Mouse (Mus musculus) intestine, postnatal 0 days (tissue): ENCODE data around the gene Higd1b. TPM values are rescaled to one million over a fixed set of nuclear protein-coding genes. Genes with fewer than 3 reads are reported as not detected.
A peak's percentile ranks its signal among the peaks of the same experiment; 100 is the strongest.

Experiments
- ATAC-seq: fragments of 200-750 bp; cut with Nextera tagmentation; 2 replicates; pipeline ENCODE4 v1.8.0; 2017; ENCODE audit warnings: mild to moderate bottlenecking, moderate TSS enrichment, moderate library complexity
- H3K27ac ChIP-seq: fragments of 300-500 bp; sonication (generic); 2 replicates; pipeline ENCODE4 v1.5.1; 2014; ENCODE audit warnings: mild to moderate bottlenecking, low read depth, low read length, moderate library complexity
- H3K27me3 ChIP-seq: fragments of 300-500 bp; sonication (generic); replicated peaks from 2 replicates; pipeline ENCODE4 v1.6.1; 2014; ENCODE audit warnings: low read length, mixed read lengths; ENCODE audit not compliant: control insufficient read depth, insufficient read depth
- H3K36me3 ChIP-seq: fragments of 300-500 bp; sonication (generic); 2 replicates; pipeline ENCODE4 v1.6.1; 2014; ENCODE audit warnings: mild to moderate bottlenecking, moderate library complexity; ENCODE audit not compliant: control insufficient read depth, insufficient read depth
- H3K4me1 ChIP-seq: fragments of 300-500 bp; sonication (generic); replicated peaks from 2 replicates; pipeline ENCODE4 v1.6.1; 2014; ENCODE audit warnings: antibody characterized with exemption, low read length, mixed read lengths; ENCODE audit not compliant: control insufficient read depth, insufficient read depth
- H3K4me2 ChIP-seq: fragments of 300-500 bp; sonication (generic); replicated peaks from 2 replicates; pipeline ENCODE4 v1.6.1; 2014; ENCODE audit warnings: low read depth, mild to moderate bottlenecking, moderate library complexity
- H3K4me3 ChIP-seq: fragments of 300-500 bp; sonication (generic); 2 replicates; pipeline ENCODE4 v1.5.1; 2014; ENCODE audit warnings: low read depth, low read length
- H3K9ac ChIP-seq: fragments of 300-500 bp; sonication (generic); 2 replicates; pipeline ENCODE4 v1.6.1; 2014; ENCODE audit warnings: mild to moderate bottlenecking, low read depth, low read length
- H3K9me3 ChIP-seq: fragments of 300-500 bp; sonication (generic); 2 replicates; pipeline ENCODE4 v1.6.1; 2016; ENCODE audit warnings: mixed run types; ENCODE audit not compliant: control insufficient read depth
- CTCF ChIP-seq: sonication (generic); IDR thresholded peaks from 2 replicates; pipeline ENCODE4 v1.5.1; 2016; ENCODE audit warnings: low read depth, mild to moderate bottlenecking, control low read depth, antibody characterized with exemption, moderate library complexity
- WGBS: fragments of 180-500 bp; shearing (Covaris S2); extraction: QIAGEN DNeasy Blood & Tissue Kit; methylation state at CpG from one replicate; pipeline ENCODE4 v1.1.7; 2014; 5-methylcytosine and 5-hydroxymethylcytosine counted together
- polyA plus RNA-seq: library from polyadenylated mRNA; unstranded; fragments of >200 nt; fragmentation: Nextera tagmentation; extraction: Ambion mirVana; gene quantifications from 2 replicates; pipeline ENCODE4 v1.2.1, GENCODE M21; 2015

Gene Higd1b
- polyA plus RNA-seq, 1 experiment from 2014 or later: 0.52 TPM

- no peak overlapping the region for H3K27ac ChIP-seq
- H3K27me3 ChIP-seq: no peaks in the 10 kb centered on the region
- ATAC-seq: no peak
- no peak overlapping the region for H3K4me3 ChIP-seq
- H3K4me1 ChIP-seq: no peaks in the 10 kb centered on the region
- no peak overlapping the region for H3K9ac ChIP-seq
- H3K4me2 ChIP-seq: no peak overlapping the region
- peak; percentile 51 for TF ChIP-seq CTCF
- H3K36me3 ChIP-seq: peaks cover 72% of the 10 kb centered on the region
- no peaks in the 10 kb centered on the region for H3K9me3 ChIP-seq
Observed at GRCm38 (mm10) chr11:102853760-102854159, 18.1 kb downstream of the Higd1b start.

- no peak for TF ChIP-seq CTCF
- ATAC-seq: no peak
- Histone ChIP-seq H3K4me3 (no peak overlapping the region), H3K4me2 (no peak overlapping the region), H3K36me3 (peaks cover 74% of the 10 kb centered on the region), H3K27me3 (no peaks in the 10 kb centered on the region), H3K4me1 (no peaks in the 10 kb centered on the region), H3K27ac (no peak overlapping the region), H3K9me3 (no peaks in the 10 kb centered on the region), H3K9ac (no peak overlapping the region)
- WGBS: 80% methylated on average over 6 of the region's 6 CpGs
Observed at GRCm38 (mm10) chr11:102855941-102856340, 20.3 kb downstream of the Higd1b start.

GRCm38 (mm10) chr11:102858951-102859350, 23.3 kb downstream of the Higd1b start:
- 97% methylated on average over 11 of the region's 11 CpGs for WGBS
- H3K4me1 ChIP-seq: no peaks in the 10 kb centered on the region
- ATAC-seq: no peak
- no peak overlapping the region for H3K4me3 ChIP-seq
- peaks cover 80% of the 10 kb centered on the region for H3K36me3 ChIP-seq
- no peaks in the 10 kb centered on the region for H3K9me3 ChIP-seq
- no peaks in the 10 kb centered on the region for H3K27me3 ChIP-seq
- H3K27ac ChIP-seq: no peak overlapping the region
- H3K9ac ChIP-seq: no peak overlapping the region
- TF ChIP-seq CTCF: no peak
- no peak overlapping the region for H3K4me2 ChIP-seq

- no peak overlapping the region for H3K27ac ChIP-seq
- no peaks in the 10 kb centered on the region for H3K9me3 ChIP-seq
- TF ChIP-seq CTCF: no peak
- H3K4me3 ChIP-seq: no peak overlapping the region
- no peak overlapping the region for H3K9ac ChIP-seq
- WGBS: 90% methylated on average over 8 of the region's 8 CpGs
- H3K27me3 ChIP-seq: no peaks in the 10 kb centered on the region
- H3K4me1 ChIP-seq: no peaks in the 10 kb centered on the region
- peaks cover 76% of the 10 kb centered on the region for H3K36me3 ChIP-seq
- no peak for ATAC-seq
- no peak overlapping the region for H3K4me2 ChIP-seq
Observed at GRCm38 (mm10) chr11:102859933-102860332, 24.3 kb downstream of the Higd1b start.

DNA sequence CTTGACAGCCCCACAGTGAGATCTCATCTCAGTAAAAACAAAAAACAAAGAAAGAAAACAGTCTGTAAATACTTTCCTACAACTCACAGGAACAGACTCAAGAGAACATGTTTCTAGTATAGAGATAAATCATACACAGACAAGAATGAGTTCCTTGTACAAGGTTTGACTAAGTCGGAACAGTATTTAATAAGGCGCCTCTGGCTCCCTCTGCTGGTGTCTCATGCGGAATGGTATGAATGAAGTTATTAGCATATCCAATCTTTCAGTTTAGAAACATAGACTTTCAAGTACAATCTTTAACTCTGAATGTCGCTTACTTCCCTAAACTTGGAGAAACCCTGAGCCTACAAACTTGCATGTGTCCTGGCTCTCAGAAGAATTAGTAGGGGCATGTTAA, 28.6 kb downstream of the Higd1b start:
- Histone ChIP-seq H3K27ac (no peak overlapping the region), H3K36me3 (peaks cover 72% of the 10 kb centered on the region), H3K9ac (no peak overlapping the region), H3K4me1 (no peaks in the 10 kb centered on the region), H3K4me2 (no peak overlapping the region), H3K9me3 (no peaks in the 10 kb centered on the region), H3K4me3 (no peak overlapping the region), H3K27me3 (no peaks in the 10 kb centered on the region)
- 32% methylated on average over 4 of the region's 4 CpGs for WGBS
- peak; percentile 82 for TF ChIP-seq CTCF
- no peak for ATAC-seq

- no peak overlapping the region for H3K9ac ChIP-seq
- H3K4me1 ChIP-seq: no peaks in the 10 kb centered on the region
- no peak for TF ChIP-seq CTCF
- no peak overlapping the region for H3K4me3 ChIP-seq
- ATAC-seq: no peak
- H3K27ac ChIP-seq: no peak overlapping the region
- peaks cover 42% of the 10 kb centered on the region for H3K36me3 ChIP-seq
- 91% methylated on average over 7 of the region's 7 CpGs for WGBS
- H3K4me2 ChIP-seq: no peak overlapping the region
- no peaks in the 10 kb centered on the region for H3K27me3 ChIP-seq
- no peaks in the 10 kb centered on the region for H3K9me3 ChIP-seq
Observed at GRCm38 (mm10) chr11:102874801-102875334, 39.2 kb downstream of the Higd1b start.

- no peak overlapping the region for H3K4me2 ChIP-seq
- no peak overlapping the region for H3K27ac ChIP-seq
- TF ChIP-seq CTCF: no peak
- ATAC-seq: no peak
- no peaks in the 10 kb centered on the region for H3K9me3 ChIP-seq
- H3K27me3 ChIP-seq: no peaks in the 10 kb centered on the region
- H3K4me3 ChIP-seq: no peak overlapping the region
- H3K9ac ChIP-seq: no peak overlapping the region
- no peaks in the 10 kb centered on the region for H3K4me1 ChIP-seq
- WGBS: 75% methylated on average over 2 of the region's 2 CpGs
- H3K36me3 ChIP-seq: peaks cover 25% of the 10 kb centered on the region
Observed at GRCm38 (mm10) chr11:102879558-102879957, 43.9 kb downstream of the Higd1b start.
